Mouse (Mus musculus) liver, embryonic 14.5 days (tissue): ENCODE data around the gene Suds3.

ENCODE experiments used
- CTCF ChIP-seq: IDR thresholded peaks from 2 replicates; pipeline ENCODE4 v1.5.1; 2016; ENCODE audit warnings: antibody characterized with exemption, low read depth, control low read depth
- EP300 ChIP-seq: IDR thresholded peaks from 2 replicates; pipeline ENCODE4 v1.6.1; 2016; ENCODE audit warnings: antibody characterized with exemption, low read depth

- TF ChIP-seq CTCF (peak; percentile 58), EP300 (no peak)
These were observed 31.5 kb upstream of the Suds3 start for GRCm38 (mm10) chr5:117147187-117148095.
